Mouse (Mus musculus) kidney, adult 2 months (tissue): ENCODE data around the gene C1qtnf6.

Experiments used
- CTCF ChIP-seq: fragments of 200-500 bp; conservative IDR thresholded peaks from 2 replicates; pipeline ENCODE4 v1.5.1; 2011; ENCODE audit warnings: low read depth, mild to moderate bottlenecking, control low read depth, low read length, moderate library complexity, mixed read lengths; ENCODE audit not compliant: insufficient read depth, insufficient read length
- POLR2A ChIP-seq: fragments of 200-500 bp; IDR thresholded peaks from one replicate; pipeline ENCODE4 v1.6.1; 2011; ENCODE audit warnings: low read depth, low read length, control low read depth

DNA sequence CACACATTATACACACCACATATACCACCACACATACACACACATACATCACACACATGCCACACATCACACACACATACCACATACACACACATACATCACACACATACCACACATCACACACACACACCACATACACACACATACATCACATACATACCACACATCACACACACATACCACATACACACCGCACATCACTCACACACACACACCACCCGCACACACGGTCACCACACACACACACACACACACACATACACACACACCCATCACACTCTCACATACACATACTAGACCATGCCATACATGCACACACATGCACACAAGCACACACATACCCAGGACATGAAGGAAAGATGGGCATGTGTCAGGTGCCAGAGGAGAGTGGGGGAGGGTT, 32.1 kb upstream of the C1qtnf6 start:
- TF ChIP-seq POLR2A (no peak), CTCF (no peak)
